Mouse (Mus musculus) stomach, embryonic 14.5 days (tissue): ENCODE results near the gene Enox2. TPM values are rescaled to one million over a fixed set of nuclear protein-coding genes. Genes with fewer than 3 reads are reported as not detected.
"Not testable (repeated sequence)": the region's sequence is repeated elsewhere in the genome, so short reads cannot be mapped to it uniquely, and the experiment has no call there.

ENCODE experiments used
- ATAC-seq: fragments of 200-750 bp; cut with Nextera tagmentation; 2 replicates; pipeline ENCODE4 v1.8.0; 2017; ENCODE audit warnings: low read depth, moderate TSS enrichment; ENCODE audit not compliant: insufficient number of reproducible peaks, insufficient read depth, low FRiP score
- H3K27ac ChIP-seq: fragments of 300-500 bp; sonication (generic); 2 replicates; pipeline ENCODE4 v1.5.1; 2014; ENCODE audit warnings: mild to moderate bottlenecking, low read length, moderate library complexity, mixed read lengths
- H3K27me3 ChIP-seq: fragments of 300-500 bp; sonication (generic); 2 replicates; pipeline ENCODE4 v1.6.1; 2014; ENCODE audit warnings: low read length, control low read depth, mixed read lengths; ENCODE audit not compliant: control insufficient read depth, insufficient read depth
- H3K36me3 ChIP-seq: fragments of 300-500 bp; sonication (generic); 2 replicates; pipeline ENCODE4 v1.6.1; 2014; ENCODE audit warnings: mild to moderate bottlenecking, control low read depth, low read length, moderate library complexity, mixed read lengths; ENCODE audit not compliant: control insufficient read depth, insufficient read depth
- H3K4me1 ChIP-seq: fragments of 300-500 bp; sonication (generic); 2 replicates; pipeline ENCODE4 v1.6.1; 2014; ENCODE audit warnings: low read length, control low read depth, mixed read lengths; ENCODE audit not compliant: control insufficient read depth, insufficient read depth
- H3K4me2 ChIP-seq: fragments of 300-500 bp; sonication (generic); replicated peaks from 2 replicates; pipeline ENCODE4 v1.6.1; 2014; ENCODE audit warnings: low read depth, low read length, control low read depth
- H3K4me3 ChIP-seq: fragments of 300-500 bp; sonication (generic); 2 replicates; pipeline ENCODE4 v1.5.1; 2014; ENCODE audit warnings: low read depth, low read length, control low read depth
- H3K9ac ChIP-seq: fragments of 300-500 bp; sonication (generic); replicated peaks from 2 replicates; pipeline ENCODE4 v1.6.1; 2014; ENCODE audit warnings: low read depth, mild to moderate bottlenecking, control low read depth, low read length, moderate library complexity, mixed read lengths
- H3K9me3 ChIP-seq: fragments of 300-500 bp; sonication (generic); 2 replicates; pipeline ENCODE4 v1.6.1; 2016; ENCODE audit warnings: low read depth, low read length, control low read depth; ENCODE audit not compliant: control insufficient read depth
- WGBS: fragments of 180-500 bp; shearing (Covaris S2); extraction: QIAGEN DNeasy Blood & Tissue Kit; methylation state at CpG from one replicate; pipeline ENCODE4 v1.1.7; 2014; 5-methylcytosine and 5-hydroxymethylcytosine counted together
- polyA plus RNA-seq: library from polyadenylated mRNA; unstranded; fragments of >200 nt; fragmentation: Nextera tagmentation; extraction: Ambion mirVana; gene quantifications from 2 replicates; pipeline ENCODE4 v1.2.1, GENCODE M21; 2014

Enox2 gene
- polyA plus RNA-seq, 1 experiment from 2014 or later = 10.0 TPM

GRCm38 (mm10) chrX:49196386-49196785, 91.7 kb downstream of the Enox2 start:
- Histone ChIP-seq H3K27ac (no peak overlapping the region), H3K36me3 (no peaks in the 10 kb centered on the region), H3K4me1 (no peaks in the 10 kb centered on the region), H3K4me3 (no peak overlapping the region), H3K27me3 (no peaks in the 10 kb centered on the region), H3K9ac (no peak overlapping the region), H3K4me2 (no peak overlapping the region), H3K9me3 (no peaks in the 10 kb centered on the region)
- ATAC-seq = no peak
- WGBS = 77% methylated on average over 4 of the region's 4 CpGs

- no peak overlapping the region for H3K4me2 ChIP-seq
- no peak for ATAC-seq
Measured at GRCm38 (mm10) chrX:49181136-49181535, 106.9 kb downstream of the Enox2 start.

GRCm38 (mm10) chrX:49178670-49179069, 109.4 kb downstream of the Enox2 start:
- Histone ChIP-seq H3K27ac (no peak overlapping the region), H3K36me3 (no peaks in the 10 kb centered on the region), H3K4me1 (no peaks in the 10 kb centered on the region), H3K27me3 (no peaks in the 10 kb centered on the region), H3K4me2 (no peak overlapping the region), H3K9me3 (no peaks in the 10 kb centered on the region), H3K9ac (no peak overlapping the region), H3K4me3 (no peak overlapping the region)
- ATAC-seq = no peak
- 89% methylated on average over 3 of the region's 3 CpGs for WGBS

More at GRCm38 (mm10) chrX:49181136-49181535, 106.9 kb downstream of the Enox2 start:
- no peaks in the 10 kb centered on the region for H3K9me3 ChIP-seq
- H3K9ac ChIP-seq = no peak overlapping the region
- no peak overlapping the region for H3K4me3 ChIP-seq
- H3K4me1 ChIP-seq = no peaks in the 10 kb centered on the region
- 45% methylated on average over 3 of the region's 3 CpGs for WGBS
- no peak overlapping the region for H3K27ac ChIP-seq
- H3K36me3 ChIP-seq = no peaks in the 10 kb centered on the region
- no peaks in the 10 kb centered on the region for H3K27me3 ChIP-seq

- no peak overlapping the region for H3K9ac ChIP-seq
- H3K27ac ChIP-seq = no peak overlapping the region
- no peaks in the 10 kb centered on the region for H3K9me3 ChIP-seq
- H3K4me3 ChIP-seq = no peak overlapping the region
- 32% methylated on average over 2 of the region's 2 CpGs for WGBS
- ATAC-seq = no peak
- H3K27me3 ChIP-seq = no peaks in the 10 kb centered on the region
- no peak overlapping the region for H3K4me2 ChIP-seq
- no peaks in the 10 kb centered on the region for H3K4me1 ChIP-seq
- no peaks in the 10 kb centered on the region for H3K36me3 ChIP-seq
Measured at GRCm38 (mm10) chrX:49154280-49154679, 133.8 kb downstream of the Enox2 start.

- ATAC-seq = no peak
- Histone ChIP-seq H3K9ac (no peak overlapping the region), H3K4me1 (no peaks in the 10 kb centered on the region), H3K36me3 (no peaks in the 10 kb centered on the region), H3K4me3 (no peak overlapping the region), H3K27me3 (no peaks in the 10 kb centered on the region), H3K27ac (no peak overlapping the region), H3K9me3 (no peaks in the 10 kb centered on the region), H3K4me2 (no peak overlapping the region)
- WGBS = 73% methylated on average over 3 of the region's 3 CpGs
Measured at GRCm38 (mm10) chrX:49124774-49125429, 163.2 kb downstream of the Enox2 start.

GRCm38 (mm10) chrX:49116465-49116864, 171.6 kb downstream of the Enox2 start:
- no peak overlapping the region for H3K4me2 ChIP-seq
- WGBS = 73% methylated on average over 3 of the region's 3 CpGs
- no peaks in the 10 kb centered on the region for H3K36me3 ChIP-seq
- no peak overlapping the region for H3K27ac ChIP-seq
- H3K27me3 ChIP-seq = no peaks in the 10 kb centered on the region
- no peak overlapping the region for H3K4me3 ChIP-seq
- no peak for ATAC-seq
- H3K9me3 ChIP-seq = no peaks in the 10 kb centered on the region
- no peaks in the 10 kb centered on the region for H3K4me1 ChIP-seq
- H3K9ac ChIP-seq = no peak overlapping the region

GRCm38 (mm10) chrX:49112412-49112811, 175.6 kb downstream of the Enox2 start:
- WGBS = 62% methylated on average over 3 of the region's 3 CpGs
- Histone ChIP-seq H3K4me2 (no peak overlapping the region), H3K27ac (no peak overlapping the region), H3K27me3 (no peaks in the 10 kb centered on the region), H3K4me1 (no peaks in the 10 kb centered on the region), H3K36me3 (no peaks in the 10 kb centered on the region), H3K9me3 (no peaks in the 10 kb centered on the region), H3K4me3 (no peak overlapping the region), H3K9ac (no peak overlapping the region)
- ATAC-seq = no peak

- ATAC-seq, H3K4me3 ChIP-seq: not testable (repeated sequence)
- 78% methylated on average over 1 of the region's 1 CpGs for WGBS
Measured at GRCm38 (mm10) chrX:49100542-49100941, 187.5 kb downstream of the Enox2 start.

GRCm38 (mm10) chrX:49096249-49096648, 191.8 kb downstream of the Enox2 start:
- H3K27me3 ChIP-seq = no peaks in the 10 kb centered on the region
- H3K4me1 ChIP-seq = no peaks in the 10 kb centered on the region
- WGBS = 84% methylated on average over 2 of the region's 2 CpGs
- no peak overlapping the region for H3K4me3 ChIP-seq
- no peak for ATAC-seq
- H3K9me3 ChIP-seq = no peaks in the 10 kb centered on the region
- no peak overlapping the region for H3K9ac ChIP-seq
- H3K36me3 ChIP-seq = no peaks in the 10 kb centered on the region
- H3K4me2 ChIP-seq = no peak overlapping the region
- H3K27ac ChIP-seq = no peak overlapping the region

More at GRCm38 (mm10) chrX:49100542-49100941, 187.5 kb downstream of the Enox2 start:
- not testable (repeated sequence) for H3K36me3 ChIP-seq, H3K9me3 ChIP-seq, H3K4me1 ChIP-seq, H3K27me3 ChIP-seq, H3K27ac ChIP-seq, H3K9ac ChIP-seq, H3K4me2 ChIP-seq
